Mouse (Mus musculus) embryo, embryonic 11.5 days (tissue): ENCODE data around the gene Flnc.
"Not testable (repeated sequence)": the region's sequence is repeated elsewhere in the genome, so short reads cannot be mapped to it uniquely, and the experiment has no call there.

Experiments used
- DNase-seq: peaks from one replicate; pipeline ENCODE4 v3.0.0-alpha.2; 2012; ENCODE audit warnings: low read depth, low spot score

Flnc gene

GRCm38 (mm10) chr6:29433038-29433803 is at the start of gene Flnc:
Gene Flnc, plus strand, starts transcription at chr6:29433256.
- peak; percentile 16 for DNase-seq

- no peak for DNase-seq
Observed at GRCm38 (mm10) chr6:29388052-29388518, 45.0 kb upstream of the Flnc start, which contains the start of gene Opn1sw. Gene Opn1sw, minus strand, starts transcription at chr6:29388468.

DNA sequence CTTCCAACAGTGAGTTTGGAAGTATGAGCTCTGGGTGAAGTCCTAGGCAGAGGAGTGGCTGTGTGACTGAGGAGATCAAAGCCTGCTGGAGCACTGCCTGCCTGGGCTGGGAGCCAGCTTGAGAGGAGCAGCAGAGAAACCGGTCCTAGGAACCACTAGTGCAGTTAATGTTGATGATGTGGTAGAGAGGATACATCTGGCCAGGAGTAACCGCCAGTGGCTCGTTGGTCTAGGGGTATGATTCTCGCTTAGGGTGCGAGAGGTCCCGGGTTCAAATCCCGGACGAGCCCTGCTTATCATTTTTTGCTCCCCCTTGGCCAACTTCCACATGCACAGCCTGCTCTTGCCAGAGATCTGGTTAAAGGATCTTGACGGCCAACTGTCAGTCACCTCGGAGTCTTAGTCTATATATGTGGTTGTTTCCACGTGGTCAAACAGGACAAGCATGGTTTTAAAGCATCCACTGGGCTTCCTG is 44.4 kb upstream of the Flnc start:
- DNase-seq: no peak

- DNase-seq: no peak
Observed at GRCm38 (mm10) chr6:29389425-29389824, 43.6 kb upstream of the Flnc start.

DNA sequence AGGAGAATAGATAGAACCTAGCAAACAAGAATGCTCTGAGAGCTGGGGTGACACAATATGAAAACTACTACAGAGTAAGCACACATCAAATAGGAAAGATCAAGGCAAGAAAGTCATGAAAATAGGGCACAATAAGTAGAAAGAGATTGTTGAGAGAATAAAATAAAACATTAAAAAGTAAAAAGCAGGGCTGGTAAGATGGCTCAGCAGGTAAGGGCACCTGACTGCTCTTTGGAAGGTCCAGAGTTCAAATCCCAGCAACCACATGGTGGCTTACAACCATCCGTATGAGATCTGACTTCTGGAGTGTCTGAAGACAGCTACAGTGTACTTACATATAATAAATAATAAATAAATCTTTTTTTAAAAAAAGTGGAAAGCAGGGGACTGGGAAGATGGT is 42.6 kb upstream of the Flnc start:
- DNase-seq: not testable (repeated sequence)

- not testable (repeated sequence) for DNase-seq
Observed at GRCm38 (mm10) chr6:29391241-29391640, 41.8 kb upstream of the Flnc start.

DNA sequence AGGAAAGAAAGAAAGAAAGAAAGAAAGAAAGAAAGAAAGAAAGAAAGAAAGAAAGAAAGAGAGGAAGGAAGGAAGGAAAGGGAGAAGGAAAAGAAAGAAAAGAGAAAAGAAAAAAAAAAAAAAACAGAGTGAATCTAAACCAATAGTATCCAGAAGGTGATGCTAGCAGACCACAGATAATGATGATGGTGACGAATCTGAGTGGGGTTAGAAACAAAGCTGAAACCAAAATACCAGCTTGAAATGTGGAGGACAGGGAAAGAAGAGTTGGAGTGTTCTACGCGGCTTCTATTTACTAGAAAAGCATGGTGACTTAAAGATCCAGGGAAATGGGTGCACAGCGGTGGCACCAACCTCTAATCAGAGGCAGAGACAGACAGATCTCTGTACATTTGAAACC is 41.3 kb upstream of the Flnc start:
- no peak for DNase-seq

- no peak for DNase-seq
Observed at GRCm38 (mm10) chr6:29394286-29394685, 38.8 kb upstream of the Flnc start.

- peak; percentile 50 for DNase-seq
Observed at GRCm38 (mm10) chr6:29395910-29396713, 36.9 kb upstream of the Flnc start, which contains the start of gene Ccdc136. Gene Ccdc136, plus strand, starts transcription at chr6:29396309.

GRCm38 (mm10) chr6:29396714-29397540 is 36.1 kb upstream of the Flnc start:
- no peak for DNase-seq

GRCm38 (mm10) chr6:29397575-29397974 is 35.5 kb upstream of the Flnc start:
- no peak for DNase-seq

GRCm38 (mm10) chr6:29399851-29400250 is 33.2 kb upstream of the Flnc start:
- no peak for DNase-seq

DNA sequence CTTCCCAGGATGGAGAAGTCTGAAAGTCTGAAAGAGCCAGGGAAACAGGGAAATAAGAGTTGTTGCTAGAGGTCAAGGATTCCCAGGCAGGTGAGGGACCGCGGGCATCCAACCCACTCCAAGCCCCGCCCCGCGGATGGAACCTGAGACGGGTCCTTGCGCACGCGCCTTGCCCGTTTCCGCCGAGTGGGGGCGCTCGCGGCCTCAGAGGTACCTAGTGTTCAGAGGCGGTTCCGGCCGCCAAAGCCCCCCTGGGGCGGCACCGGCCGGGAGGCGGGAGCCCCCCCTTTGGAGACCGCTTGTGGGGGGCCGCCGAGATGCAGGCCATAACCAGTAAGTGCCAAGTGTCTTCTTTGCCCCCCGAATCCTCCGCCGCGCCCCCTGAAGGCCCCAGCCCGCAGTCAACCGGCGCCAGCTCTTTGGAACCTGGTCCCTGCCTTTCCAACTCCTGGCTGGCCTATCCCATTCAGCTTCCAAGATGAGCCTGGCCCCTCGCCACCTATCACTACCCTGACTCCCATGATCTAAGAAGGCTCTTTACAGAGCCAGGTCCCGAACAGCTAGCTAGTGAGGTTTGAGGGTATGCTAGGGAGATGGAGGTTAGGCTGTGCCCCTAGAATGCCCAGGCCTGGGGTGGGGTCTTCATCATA is 30.2 kb upstream of the Flnc start:
- no peak for DNase-seq

DNA sequence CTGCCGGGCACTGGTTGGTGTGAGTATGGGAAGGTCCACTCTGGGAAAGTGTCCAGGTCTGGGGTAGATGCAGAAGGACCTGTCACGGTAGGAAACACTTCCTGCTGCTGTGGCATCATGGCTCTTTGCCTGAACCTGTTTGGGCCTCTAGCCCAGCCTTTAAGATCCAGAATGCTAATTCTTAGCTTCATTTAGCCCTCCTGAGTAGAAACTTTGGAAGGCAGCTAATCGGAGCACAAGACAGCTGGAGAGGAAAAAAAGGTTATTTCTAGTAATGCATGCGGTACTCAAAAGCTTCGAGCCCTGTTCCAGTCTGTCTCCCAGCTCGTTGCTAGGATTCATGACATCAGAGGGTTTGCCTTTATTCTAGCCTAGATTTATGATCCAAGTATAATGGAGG is 26.6 kb upstream of the Flnc start:
- DNase-seq: no peak

- DNase-seq: no peak
Observed at GRCm38 (mm10) chr6:29415446-29415845, 17.6 kb upstream of the Flnc start.

GRCm38 (mm10) chr6:29420596-29420995 is 12.5 kb upstream of the Flnc start:
- DNase-seq: no peak

DNA sequence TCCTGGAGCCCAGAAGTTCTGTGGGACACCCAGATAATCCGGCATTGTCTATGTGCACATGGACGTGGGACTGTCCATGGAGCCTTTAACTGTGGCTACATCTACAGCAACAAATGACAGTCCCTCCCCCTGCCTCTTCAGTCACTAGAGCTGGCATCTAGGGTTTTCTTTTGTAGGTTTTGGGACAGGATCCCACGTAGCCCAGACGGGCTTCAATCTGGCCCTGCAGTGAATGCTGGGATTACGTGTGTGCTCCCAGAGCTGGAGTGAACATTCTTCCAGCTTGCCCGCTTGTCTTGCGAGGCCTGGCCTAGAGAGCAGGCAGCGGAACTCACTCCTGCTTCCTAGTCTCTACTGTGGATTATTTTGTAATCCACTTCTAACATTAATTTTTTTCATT is 7.9 kb upstream of the Flnc start:
- no peak for DNase-seq

DNA sequence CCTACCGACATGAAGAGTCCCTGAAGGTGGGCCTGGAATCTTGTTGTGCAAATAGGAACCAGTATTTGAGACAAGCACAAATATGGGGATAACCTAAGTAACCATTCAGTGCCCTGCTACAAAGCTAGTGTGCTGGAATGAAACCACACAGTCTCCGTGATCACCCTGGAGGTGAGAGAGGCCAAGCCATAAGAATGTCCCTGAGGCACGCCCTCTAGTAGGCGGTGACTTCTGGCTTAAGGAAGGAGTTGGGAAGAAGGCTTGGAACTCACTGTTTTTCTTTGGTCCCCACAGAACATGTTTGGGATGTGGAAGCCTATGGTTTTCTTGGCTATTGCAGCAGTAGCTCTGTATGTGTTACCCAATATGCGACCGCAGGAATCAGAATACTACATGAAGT is 6.7 kb upstream of the Flnc start:
- DNase-seq: no peak

DNA sequence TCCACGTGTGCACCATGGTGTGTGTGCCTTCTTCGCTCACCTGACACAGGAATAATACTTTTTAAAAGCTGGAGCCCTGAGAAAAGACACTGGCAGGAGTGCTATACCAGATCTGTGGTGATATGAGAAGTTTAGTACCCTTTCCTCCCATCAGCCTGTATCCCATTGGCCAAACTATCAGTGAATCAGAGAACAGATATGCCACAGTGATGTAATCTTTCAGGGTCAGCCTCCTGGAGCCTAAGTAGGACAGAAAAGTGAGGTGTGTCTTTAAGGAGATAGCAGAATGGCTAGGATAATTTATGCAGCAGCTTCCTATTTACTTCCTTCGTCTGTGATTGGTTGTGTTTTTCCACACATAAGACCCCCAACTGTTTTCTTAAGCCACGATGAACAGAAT is 4.9 kb upstream of the Flnc start:
- no peak for DNase-seq

DNA sequence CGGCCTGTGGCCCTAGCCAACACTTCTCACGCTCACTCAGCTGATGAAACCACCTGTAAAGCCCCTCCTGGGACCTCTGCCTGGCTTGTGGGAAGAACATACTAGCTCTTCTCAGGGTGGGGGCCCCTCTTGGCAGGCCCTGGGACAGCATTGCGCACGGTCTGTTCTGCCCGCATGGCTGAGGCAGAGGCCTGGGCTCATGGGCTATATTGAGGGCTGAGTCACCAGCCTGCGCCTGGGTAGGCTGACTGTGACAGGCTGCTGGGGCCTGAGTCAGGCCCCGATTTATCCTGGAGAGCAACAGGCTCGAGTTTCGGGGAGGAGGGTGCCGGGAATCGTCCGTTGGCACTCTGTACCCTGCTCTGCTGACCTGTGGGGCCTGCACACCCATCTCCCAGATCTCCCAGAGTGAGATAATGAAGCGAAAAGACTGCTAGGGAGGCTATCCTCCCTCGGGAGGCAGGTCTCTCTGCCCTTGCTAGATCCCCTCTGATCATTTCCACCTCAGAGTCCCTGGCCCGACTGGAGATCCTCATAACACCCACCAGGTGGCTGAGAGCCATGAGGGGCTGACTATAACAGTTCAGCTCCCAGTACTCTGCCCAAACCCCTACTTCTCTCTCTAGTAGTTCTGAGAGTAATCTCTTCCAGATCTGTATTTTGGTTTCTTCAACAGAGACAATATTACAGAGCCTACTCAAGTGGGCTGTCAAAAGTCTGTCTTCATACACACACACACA is 2.2 kb upstream of the Flnc start:
- no peak for DNase-seq
